Mouse (Mus musculus): Measurements from ENCODE around the gene Nr5a2. TPM values are rescaled to one million over a fixed set of nuclear protein-coding genes. Genes with fewer than 3 reads are reported as not detected.

The Nr5a2 gene
- polyA plus RNA-seq (2012; rRNA removed): 0.89 and 1.9 TPM in 2 replicates

GRCm38 (mm10) chr1:136960428-136961012, at the start of gene Nr5a2:
Nr5a2 (minus strand) TSS chr1:136960448.

Data from central nervous system, embryonic 11.5 days (tissue).